9 mouse cellular contexts compared by ENCODE assay signal in the genomic region with DNA sequence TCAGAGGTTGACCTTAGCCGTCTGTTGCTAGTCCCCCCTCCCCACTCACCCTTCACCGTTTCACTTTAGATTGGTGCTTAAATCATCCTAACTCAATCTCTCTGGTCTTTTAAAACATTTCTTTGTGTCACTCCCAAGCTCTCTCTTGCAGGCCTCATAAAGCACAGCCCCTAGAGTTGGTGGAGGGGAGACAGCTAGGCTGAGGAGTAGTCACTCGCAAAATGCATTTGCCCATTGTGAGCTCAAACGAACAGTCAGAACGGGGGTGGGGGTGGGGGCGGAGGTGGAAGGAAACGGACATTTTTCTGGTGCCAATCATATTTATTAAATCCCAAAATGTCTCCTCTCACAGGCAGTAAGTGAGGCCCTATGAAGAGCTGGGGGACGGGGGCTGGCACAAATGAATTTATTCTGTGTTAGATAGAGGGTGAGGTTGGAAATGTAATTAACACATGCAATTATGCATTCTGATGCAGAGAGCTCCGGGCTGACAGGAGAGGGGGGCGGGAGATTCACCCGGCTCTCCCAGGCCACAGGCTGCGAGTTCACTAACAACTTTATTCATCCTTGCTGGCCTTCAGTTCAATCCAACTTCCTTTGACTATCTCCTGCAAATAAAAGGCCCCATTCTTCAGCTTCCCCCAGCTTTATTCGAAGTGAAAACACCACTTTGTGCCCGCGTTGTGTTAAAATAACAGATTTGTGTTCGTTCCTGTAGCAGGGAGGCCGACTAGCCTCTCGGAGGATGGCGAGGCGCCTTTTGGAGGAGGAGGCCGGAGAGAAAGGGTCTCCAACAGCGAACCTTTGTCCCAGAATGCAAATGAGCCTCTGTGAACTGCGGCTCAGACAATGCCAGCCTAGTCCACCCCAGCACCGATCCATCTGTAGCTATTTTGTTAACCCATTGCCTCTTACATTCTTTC.
DNase-seq lines count a peak whose midpoint lies in the region; ATAC-seq and TF ChIP-seq lines count a peak whose summit lies in the region.
"Had no signal": no experiment of that assay in that cellular context is flagged by ENCODE, and none has a peak within 500 bp of the region (broad histone marks: within the 10 kb centered on the region; RNA-seq: fewer than 3 reads in every experiment).

No protein-coding gene starts in this region.

- H3K27ac ChIP-seq in ES-E14 (ENCODE audit: insufficient read depth, low read depth, low read length, poor library complexity, severe bottlenecking) = peak overlapping the region; percentile 82
- H3K27ac ChIP-seq in hindbrain, embryonic 12.5 days = peak overlapping the region; percentile 82
- peak overlapping the region; percentile 85 for H3K27ac ChIP-seq in midbrain, embryonic 11.5 days (ENCODE audit: low read depth, low read length)
- H3K27ac ChIP-seq in thymus, adult 2 months (ENCODE audit: control insufficient read depth, insufficient read depth, low read length) = no peak overlapping the region
- H3K27ac ChIP-seq: heart, embryonic 15.5 days had no signal

- peak; percentile 91 for ATAC-seq in hindbrain, embryonic 12.5 days (ENCODE audit: low FRiP score)
- ATAC-seq in midbrain, embryonic 11.5 days (ENCODE audit: low FRiP score) = peak; percentile 95

- H3K27me3 ChIP-seq in hindbrain, embryonic 12.5 days = peaks cover 10% of the 10 kb centered on the region
- peaks cover 5% of the 10 kb centered on the region for H3K27me3 ChIP-seq in midbrain, embryonic 11.5 days (ENCODE audit: control insufficient read depth, insufficient read depth, low read length)
- H3K27me3 ChIP-seq in thymus, adult 2 months (ENCODE audit: control insufficient read depth, insufficient read depth, low read length) = no peaks in the 10 kb centered on the region

- H3K36me3 ChIP-seq in ES-E14 (ENCODE audit: control insufficient read depth, insufficient read depth, low read length, poor library complexity, severe bottlenecking) = no peaks in the 10 kb centered on the region
- no peaks in the 10 kb centered on the region for H3K36me3 ChIP-seq in hindbrain, embryonic 12.5 days
- H3K36me3 ChIP-seq in midbrain, embryonic 11.5 days (ENCODE audit: control insufficient read depth, insufficient read depth, low read length) = no peaks in the 10 kb centered on the region
- no peaks in the 10 kb centered on the region for H3K36me3 ChIP-seq in thymus, adult 2 months (ENCODE audit: control insufficient read depth, insufficient read depth, low read length)
- H3K36me3 ChIP-seq: heart, embryonic 15.5 days had no signal

- H3K4me2 ChIP-seq in hindbrain, embryonic 12.5 days (replicated peaks) = peak overlapping the region; percentile 30
- peak overlapping the region; percentile 35 for H3K4me2 ChIP-seq in midbrain, embryonic 11.5 days
- H3K4me2 ChIP-seq: heart, embryonic 15.5 days had no signal

- 3% methylated on average over 24 of the region's 24 CpGs for WGBS in hindbrain, embryonic 12.5 days
- 2% methylated on average over 24 of the region's 24 CpGs for whole genome bisulfite sequencing in midbrain, embryonic 11.5 days
- WGBS in thymus, adult 2 months = 86% methylated on average over 24 of the region's 24 CpGs

- in situ Hi-C loops in ES-E14 (cut with MboI; ENCODE audit: low sequenced_read_pairs in 2 of 2, unreplicated experiment in 2 of 2) = loop anchor here in 1 of 2 experiments (10.0 kb wide), 2 partner anchors 221 to 329 kb away; a partner anchor contains a TSS

- no peak overlapping the region for H3K9ac ChIP-seq in ES-E14 (ENCODE audit: insufficient read depth, low read depth, low read length, poor library complexity, severe bottlenecking)
- no peak overlapping the region for H3K9ac ChIP-seq in hindbrain, embryonic 12.5 days
- H3K9ac ChIP-seq in midbrain, embryonic 11.5 days (ENCODE audit: low read length) = peak overlapping the region; percentile 39
- H3K9ac ChIP-seq: heart, embryonic 15.5 days had no signal

- TF ChIP-seq CTCF in thymus, adult 2 months (IDR thresholded peaks at IDR 0.05; ENCODE audit: borderline replicate concordance, control insufficient read depth, extremely low read depth, insufficient read depth, low read length, poor library complexity) = no peak

- H3K9me3 ChIP-seq in ES-E14 (ENCODE audit: control insufficient read depth, insufficient read depth, low read depth, low read length) = no peaks in the 10 kb centered on the region
- H3K9me3 ChIP-seq in hindbrain, embryonic 12.5 days (replicated peaks) = no peaks in the 10 kb centered on the region
- H3K9me3 ChIP-seq in midbrain, embryonic 11.5 days (ENCODE audit: control insufficient read depth, low read length) = no peaks in the 10 kb centered on the region
- H3K9me3 ChIP-seq: heart, embryonic 15.5 days had no signal

- H3K4me1 ChIP-seq in ES-E14 (ENCODE audit: control insufficient read depth in 2 of 2, insufficient read depth in 2 of 2, low read length in 2 of 2, poor library complexity in 1 of 2) = peaks cover 4 to 24% of the 10 kb centered on the region in 2 experiments
- H3K4me1 ChIP-seq in hindbrain, embryonic 12.5 days = peaks cover 53% of the 10 kb centered on the region
- H3K4me1 ChIP-seq in midbrain, embryonic 11.5 days (ENCODE audit: control insufficient read depth, insufficient read depth, low read length) = peaks cover 33% of the 10 kb centered on the region
- H3K4me1 ChIP-seq in thymus, adult 2 months (replicated peaks; ENCODE audit: control insufficient read depth, insufficient read depth, low read length) = no peaks in the 10 kb centered on the region

- peak overlapping the region; percentile 28 to 45; a peak in 3 of 4 replicates for H3K4me3 ChIP-seq in ES-E14 (ENCODE audit: insufficient read depth in 1 of 2, low read depth in 1 of 2, low read length in 2 of 2, poor library complexity in 1 of 2, severe bottlenecking in 1 of 2)
- H3K4me3 ChIP-seq in hindbrain, embryonic 12.5 days = no peak overlapping the region
- no peak overlapping the region for H3K4me3 ChIP-seq in midbrain, embryonic 11.5 days (ENCODE audit: low read depth, low read length)
- H3K4me3 ChIP-seq in thymus, adult 2 months (ENCODE audit: control insufficient read depth, insufficient read depth, low read length) = no peak overlapping the region
- H3K4me3 ChIP-seq: heart, embryonic 15.5 days had no signal

- DNase-seq in ES-E14 (ENCODE audit: low read depth, low spot score) = peak; percentile 75
- peak; percentile 22 to 51 for DNase-seq in cerebellum, postnatal 10 days
- peak; percentile 98 for DNase-seq in midbrain, embryonic 11.5 days (ENCODE audit: low spot score, missing footprints)
- no peak for DNase-seq in spleen, postnatal 14 days (ENCODE audit: low spot score in 2 of 2)
- no peak for DNase-seq in adrenal gland, postnatal 10 days
- no peak for DNase-seq in lung, postnatal 36 days
- DNase-seq in thymus, adult 2 months = no peak

- TF ChIP-seq POLR2A in thymus, adult 2 months (IDR thresholded peaks at IDR 0.05; ENCODE audit: control insufficient read depth, extremely low read depth, insufficient read depth, low read length, poor library complexity) = no peak

TF ChIP-seq in ES-E14, 5 proteins besides CTCF, POLR2A, EP300 and RAD21:
- TF ChIP-seq CHD2 (IDR thresholded peaks at IDR 0.05; ENCODE audit: low read depth, low read length) = no peak
- no peak for TF ChIP-seq ZC3H11A (IDR thresholded peaks at IDR 0.05; ENCODE audit: borderline replicate concordance, low read depth, low read length)
- TF ChIP-seq ZNF384 (IDR thresholded peaks at IDR 0.05; ENCODE audit: low read depth, low read length) = no peak
- TF ChIP-seq MAFK (IDR thresholded peaks at IDR 0.05; ENCODE audit: insufficient read depth, low read depth, low read length) = no peak
- TF ChIP-seq HCFC1 (IDR thresholded peaks at IDR 0.05; ENCODE audit: borderline replicate concordance, insufficient read depth, low read length) = no peak
TF ChIP-seq in ES-E14: peak in this region for 0.

Comparison
In these comparisons a context has a peak if more than half of its experiments do, and no peak if none do; other contexts are left out.
1. DNase-seq: peak in ES-E14 (single experiment), cerebellum, postnatal 10 days (2 of 2) and midbrain, embryonic 11.5 days (single experiment); none in spleen, postnatal 14 days (0 of 2), adrenal gland, postnatal 10 days (single experiment), lung, postnatal 36 days (single experiment) and thymus, adult 2 months (single experiment).
2. H3K4me3 ChIP-seq: peak in ES-E14 (2 of 2); none in hindbrain, embryonic 12.5 days (single experiment), midbrain, embryonic 11.5 days (single experiment) and thymus, adult 2 months (single experiment).